Mouse (Mus musculus): ENCODE measurements at regions not wholly inside any gene's neighbourhood (a gene's known extent, or its start where the extent isn't known, plus 50 kb on each side); places are given as distances from the start of the nearest gene placed in this dataset.

GRCm38 (mm10) chr3:149993199-149993598, 1002.8 kb upstream of the Adgrl2 start:
- no peak for ATAC-seq (replicated peaks in 1 of 2; ENCODE audit: insufficient read depth in 1 of 2, low FRiP score in 2 of 2, low TSS enrichment in 1 of 2, low read depth in 1 of 2, poor library complexity in 2 of 2, severe bottlenecking in 2 of 2)

GRCm38 (mm10) chr3:149987801-149988200, 997.4 kb upstream of the Adgrl2 start:
- no peak for ATAC-seq (replicated peaks in 1 of 2; ENCODE audit: insufficient read depth in 1 of 2, low FRiP score in 2 of 2, low TSS enrichment in 1 of 2, low read depth in 1 of 2, poor library complexity in 2 of 2, severe bottlenecking in 2 of 2)

GRCm38 (mm10) chr3:149956993-149957392, 966.6 kb upstream of the Adgrl2 start:
- ATAC-seq (replicated peaks in 1 of 2; ENCODE audit: insufficient read depth in 1 of 2, low FRiP score in 2 of 2, low TSS enrichment in 1 of 2, low read depth in 1 of 2, poor library complexity in 2 of 2, severe bottlenecking in 2 of 2): peak; percentile 75 to 85; a peak in 3 of 4 replicates

- no peak for ATAC-seq (replicated peaks in 1 of 2; ENCODE audit: insufficient read depth in 1 of 2, low FRiP score in 2 of 2, low TSS enrichment in 1 of 2, low read depth in 1 of 2, poor library complexity in 2 of 2, severe bottlenecking in 2 of 2)
Measured at GRCm38 (mm10) chr3:149936197-149936596, 945.8 kb upstream of the Adgrl2 start.

- ATAC-seq (replicated peaks in 1 of 2; ENCODE audit: insufficient read depth in 1 of 2, low FRiP score in 2 of 2, low TSS enrichment in 1 of 2, low read depth in 1 of 2, poor library complexity in 2 of 2, severe bottlenecking in 2 of 2): no peak
Measured at GRCm38 (mm10) chr3:149934832-149935231, 944.5 kb upstream of the Adgrl2 start.

- no peak for ATAC-seq (replicated peaks in 1 of 2; ENCODE audit: insufficient read depth in 1 of 2, low FRiP score in 2 of 2, low TSS enrichment in 1 of 2, low read depth in 1 of 2, poor library complexity in 2 of 2, severe bottlenecking in 2 of 2)
Measured at GRCm38 (mm10) chr3:149928456-149929360, 938.4 kb upstream of the Adgrl2 start.

- no peak for ATAC-seq (replicated peaks in 1 of 2; ENCODE audit: insufficient read depth in 1 of 2, low FRiP score in 2 of 2, low TSS enrichment in 1 of 2, low read depth in 1 of 2, poor library complexity in 2 of 2, severe bottlenecking in 2 of 2)
Measured at GRCm38 (mm10) chr3:149920206-149920605, 929.9 kb upstream of the Adgrl2 start.

GRCm38 (mm10) chr3:149918201-149918600, 927.8 kb upstream of the Adgrl2 start:
- ATAC-seq (replicated peaks in 1 of 2; ENCODE audit: insufficient read depth in 1 of 2, low FRiP score in 2 of 2, low TSS enrichment in 1 of 2, low read depth in 1 of 2, poor library complexity in 2 of 2, severe bottlenecking in 2 of 2): no peak

GRCm38 (mm10) chr3:149910721-149911120, 920.4 kb upstream of the Adgrl2 start:
- no peak for ATAC-seq (replicated peaks in 1 of 2; ENCODE audit: insufficient read depth in 1 of 2, low FRiP score in 2 of 2, low TSS enrichment in 1 of 2, low read depth in 1 of 2, poor library complexity in 2 of 2, severe bottlenecking in 2 of 2)

- no peak for ATAC-seq (replicated peaks in 1 of 2; ENCODE audit: insufficient read depth in 1 of 2, low FRiP score in 2 of 2, low TSS enrichment in 1 of 2, low read depth in 1 of 2, poor library complexity in 2 of 2, severe bottlenecking in 2 of 2)
Measured at GRCm38 (mm10) chr3:149901783-149902182, 911.4 kb upstream of the Adgrl2 start.

GRCm38 (mm10) chr3:149876553-149876952, 886.2 kb upstream of the Adgrl2 start:
- no peak for ATAC-seq (replicated peaks in 1 of 2; ENCODE audit: insufficient read depth in 1 of 2, low FRiP score in 2 of 2, low TSS enrichment in 1 of 2, low read depth in 1 of 2, poor library complexity in 2 of 2, severe bottlenecking in 2 of 2)

- no peak for ATAC-seq (replicated peaks in 1 of 2; ENCODE audit: insufficient read depth in 1 of 2, low FRiP score in 2 of 2, low TSS enrichment in 1 of 2, low read depth in 1 of 2, poor library complexity in 2 of 2, severe bottlenecking in 2 of 2)
Measured at GRCm38 (mm10) chr3:149865945-149866344, 875.6 kb upstream of the Adgrl2 start.

GRCm38 (mm10) chr3:149846941-149847539, 856.7 kb upstream of the Adgrl2 start:
- no peak for ATAC-seq (replicated peaks in 1 of 2; ENCODE audit: insufficient read depth in 1 of 2, low FRiP score in 2 of 2, low TSS enrichment in 1 of 2, low read depth in 1 of 2, poor library complexity in 2 of 2, severe bottlenecking in 2 of 2)

- ATAC-seq (replicated peaks in 1 of 2; ENCODE audit: insufficient read depth in 1 of 2, low FRiP score in 2 of 2, low TSS enrichment in 1 of 2, low read depth in 1 of 2, poor library complexity in 2 of 2, severe bottlenecking in 2 of 2): 0 out of 4 replicates have a peak, but pooled peaks of 1 of the 2 experiments have one; percentile 14
Measured at GRCm38 (mm10) chr3:149845826-149846486, 855.6 kb upstream of the Adgrl2 start.

- ATAC-seq (replicated peaks in 1 of 2; ENCODE audit: insufficient read depth in 1 of 2, low FRiP score in 2 of 2, low TSS enrichment in 1 of 2, low read depth in 1 of 2, poor library complexity in 2 of 2, severe bottlenecking in 2 of 2): peak; percentile 53 to 54; a peak in 2 of 4 replicates
Measured at GRCm38 (mm10) chr3:149845083-149845825, 854.9 kb upstream of the Adgrl2 start.

GRCm38 (mm10) chr3:149837921-149838320, 847.6 kb upstream of the Adgrl2 start:
- no peak for ATAC-seq (replicated peaks in 1 of 2; ENCODE audit: insufficient read depth in 1 of 2, low FRiP score in 2 of 2, low TSS enrichment in 1 of 2, low read depth in 1 of 2, poor library complexity in 2 of 2, severe bottlenecking in 2 of 2)

GRCm38 (mm10) chr3:149836467-149837233, 846.3 kb upstream of the Adgrl2 start:
- ATAC-seq (replicated peaks in 1 of 2; ENCODE audit: insufficient read depth in 1 of 2, low FRiP score in 2 of 2, low TSS enrichment in 1 of 2, low read depth in 1 of 2, poor library complexity in 2 of 2, severe bottlenecking in 2 of 2): no peak

All from hematopoietic stem cell, adult 5-6 weeks (primary cell).